Mouse (Mus musculus) MN1 (cell line): ENCODE measurements around the gene Dab1.

Source experiments
- DNase-seq: peaks from one replicate; pipeline ENCODE4 v3.0.0-alpha.2; 2016; ENCODE audit warnings: low spot score

Gene Dab1

GRCm38 (mm10) chr4:103974946-103975345 is 355.8 kb downstream of the Dab1 start:
- DNase-seq, result no peak

GRCm38 (mm10) chr4:103993884-103994283 is 374.7 kb downstream of the Dab1 start:
- DNase-seq, result no peak

DNA sequence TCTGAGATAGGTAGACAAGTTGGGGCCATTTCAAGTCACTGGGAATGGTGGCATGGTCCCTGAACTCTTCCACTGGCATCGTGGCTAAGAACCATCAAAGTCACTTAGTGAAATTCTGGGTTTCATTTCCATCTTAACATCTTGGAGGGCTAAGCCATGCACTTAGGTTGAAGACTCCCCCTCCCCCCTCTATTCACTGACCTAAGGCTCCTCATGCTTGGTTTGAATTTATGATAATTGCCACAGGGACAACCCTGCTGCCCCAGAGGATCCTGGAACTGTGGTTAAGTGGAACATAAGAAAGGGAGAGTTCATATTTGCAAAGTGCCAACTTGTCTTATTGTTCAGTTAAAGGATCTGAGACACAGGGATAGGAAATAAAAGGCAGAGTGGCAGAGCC is 375.2 kb downstream of the Dab1 start:
- no peak for DNase-seq

DNA sequence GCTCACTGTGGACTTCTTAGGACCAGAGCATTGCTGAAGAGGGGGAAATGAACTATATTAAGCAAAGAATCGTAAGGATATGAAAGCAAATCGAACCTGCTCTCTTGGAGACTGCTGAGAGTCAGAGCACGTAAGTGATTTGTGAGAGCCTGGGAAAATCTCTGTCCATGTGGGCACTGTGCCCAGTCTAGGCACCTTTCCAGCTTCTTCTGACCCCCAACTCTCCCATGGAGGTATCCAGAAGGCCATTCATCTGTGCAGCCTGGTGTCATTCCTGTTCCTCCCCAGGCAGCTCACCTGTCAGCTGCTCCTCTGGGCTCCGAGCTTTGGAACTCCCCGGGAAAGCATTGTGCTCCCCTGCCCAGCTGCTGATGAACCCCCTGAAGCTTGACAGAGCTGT is 389.2 kb downstream of the Dab1 start:
- DNase-seq, result no peak

DNA sequence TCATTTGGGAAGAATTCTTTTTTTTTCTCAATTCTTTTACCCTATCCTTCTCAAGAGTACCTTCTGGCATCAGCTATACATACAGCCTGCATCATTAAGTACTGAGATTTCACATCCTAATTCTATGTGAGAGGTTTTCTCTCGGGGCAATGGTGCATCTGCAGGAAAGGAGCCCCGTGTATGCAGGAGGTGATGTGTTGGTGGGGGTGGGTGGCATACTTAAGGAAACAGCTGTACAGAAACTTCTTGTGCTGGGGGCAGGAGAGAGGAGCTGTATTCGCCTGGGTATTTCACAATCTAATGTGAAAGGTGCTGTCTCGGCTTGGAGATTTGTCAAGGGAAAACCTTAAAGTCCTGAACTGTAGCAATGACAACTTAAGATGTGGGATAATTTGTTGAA is 392.5 kb downstream of the Dab1 start:
- DNase-seq, result no peak

DNA sequence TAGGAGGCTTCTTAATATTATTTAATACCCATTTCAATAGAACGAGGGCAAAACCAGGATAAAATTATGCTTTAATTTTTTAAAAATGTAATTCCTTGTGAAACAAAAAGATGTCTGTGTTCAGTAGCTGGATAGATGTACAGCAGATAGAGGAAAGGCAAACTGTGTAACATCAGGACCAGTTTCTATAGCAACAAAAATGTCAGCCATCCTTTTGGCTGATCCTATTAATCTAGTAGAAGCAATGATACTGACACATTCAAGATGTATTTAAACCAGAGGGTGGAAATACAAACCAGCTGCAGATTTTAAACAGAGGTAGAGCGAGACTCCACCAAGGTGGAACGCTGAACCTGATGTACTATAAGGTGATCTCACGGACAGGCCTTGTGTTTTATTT is 393.0 kb downstream of the Dab1 start:
- DNase-seq, result no peak

- DNase-seq, result no peak
Measured at GRCm38 (mm10) chr4:104025117-104025694, 406.0 kb downstream of the Dab1 start.

DNA sequence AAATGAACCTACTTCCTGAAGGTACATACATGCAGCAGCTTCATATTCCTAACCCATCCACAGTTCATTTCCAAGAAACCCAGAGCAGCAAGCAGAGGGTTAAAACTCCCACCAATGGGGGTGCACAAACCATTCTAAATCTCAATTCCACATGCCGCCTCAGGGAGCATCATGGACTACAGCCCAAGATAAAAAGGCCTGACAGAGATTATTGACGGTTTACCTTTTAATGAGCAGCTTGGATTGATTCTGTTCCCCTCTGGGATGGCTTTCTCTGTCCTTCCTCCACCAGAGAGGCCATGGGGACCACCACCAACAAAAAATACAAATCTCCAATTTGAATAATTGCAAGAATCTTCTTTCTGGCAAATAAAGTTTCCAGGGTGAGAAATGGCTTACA is 407.7 kb downstream of the Dab1 start:
- DNase-seq, result no peak

GRCm38 (mm10) chr4:104027239-104027638 is 408.1 kb downstream of the Dab1 start:
- no peak for DNase-seq

GRCm38 (mm10) chr4:104036091-104036490 is 416.9 kb downstream of the Dab1 start:
- DNase-seq, result no peak

DNA sequence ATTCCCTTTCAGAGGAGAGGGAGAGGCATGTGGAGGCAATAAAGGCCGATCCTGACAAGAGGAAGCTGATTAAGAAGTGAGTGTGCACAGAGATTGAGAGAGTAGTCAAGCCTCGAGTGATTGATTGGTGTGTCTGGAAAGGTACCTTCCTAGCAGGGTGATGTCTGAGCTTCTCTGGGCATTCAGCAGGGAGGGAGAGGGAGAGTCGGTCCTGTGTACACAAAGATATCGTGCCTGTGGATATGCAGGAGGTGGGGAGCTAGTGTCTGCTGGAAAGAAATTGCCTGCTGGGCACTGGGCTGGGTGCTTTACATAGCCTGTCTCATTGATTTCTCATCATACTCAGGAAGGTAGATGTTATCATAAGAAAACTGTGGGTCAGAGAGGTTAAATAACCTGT is 420.4 kb downstream of the Dab1 start:
- no peak for DNase-seq

DNA sequence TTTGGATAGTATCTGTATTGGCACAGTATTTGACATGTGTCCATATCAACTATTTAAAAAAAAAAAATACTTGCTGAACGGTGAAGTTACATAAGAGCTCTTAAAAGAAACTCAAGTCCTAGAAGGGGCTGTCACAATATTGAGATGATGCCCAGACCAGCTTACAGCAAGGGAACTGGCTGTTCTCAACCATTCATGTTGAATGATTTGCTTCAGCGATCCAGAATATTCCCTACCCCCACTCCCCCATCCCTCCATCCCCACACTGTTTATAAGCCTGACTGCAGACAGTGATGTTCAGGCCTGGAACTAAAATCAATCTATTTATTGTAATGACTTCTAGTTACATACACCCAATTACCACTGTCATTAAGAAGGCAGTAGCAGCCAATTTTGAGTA is 424.3 kb downstream of the Dab1 start:
- no peak for DNase-seq

DNA sequence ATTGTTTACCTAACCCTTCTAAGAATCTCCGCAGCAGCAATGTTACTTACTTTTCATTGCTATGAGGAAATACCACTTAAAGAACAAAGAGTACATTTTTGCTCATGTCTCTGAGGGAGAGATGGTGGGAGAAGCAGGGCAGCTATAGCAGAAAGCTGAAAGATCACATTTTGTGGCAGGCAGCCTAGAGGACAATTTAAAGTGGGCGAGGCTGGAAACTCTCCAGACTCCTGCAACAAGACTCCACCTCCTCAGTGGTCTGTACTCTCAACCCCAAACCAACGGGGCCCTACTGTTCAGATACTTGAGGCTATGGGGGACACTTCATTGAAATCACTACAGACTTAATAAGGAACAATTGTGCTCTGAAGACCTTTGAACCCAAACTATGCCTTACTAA is 425.5 kb downstream of the Dab1 start:
- DNase-seq, result no peak

- no peak for DNase-seq
Measured at GRCm38 (mm10) chr4:104047966-104048804, 429.0 kb downstream of the Dab1 start.

GRCm38 (mm10) chr4:104057116-104057515 is 438.0 kb downstream of the Dab1 start:
- no peak for DNase-seq

- DNase-seq, result no peak
Measured at GRCm38 (mm10) chr4:104059569-104059968, 440.4 kb downstream of the Dab1 start.

DNA sequence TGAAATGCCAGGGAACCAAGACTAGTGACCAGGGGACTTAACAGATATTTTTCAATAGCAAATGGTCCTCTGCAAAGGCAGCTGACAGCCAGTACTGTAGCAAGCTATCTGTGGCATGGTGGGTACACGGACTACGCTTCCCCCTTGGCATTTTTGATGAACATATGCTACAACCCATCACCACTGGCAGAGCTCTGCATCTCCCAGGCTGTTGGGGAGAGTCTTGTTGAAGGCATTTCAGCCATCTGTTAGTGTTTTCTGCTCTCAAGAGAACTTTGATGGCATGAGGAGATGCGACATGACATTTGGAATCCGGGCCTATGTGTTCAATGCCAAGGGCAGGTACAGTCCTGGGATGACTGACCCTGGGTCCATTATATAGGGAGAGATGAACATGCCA is 443.2 kb downstream of the Dab1 start:
- no peak for DNase-seq

DNA sequence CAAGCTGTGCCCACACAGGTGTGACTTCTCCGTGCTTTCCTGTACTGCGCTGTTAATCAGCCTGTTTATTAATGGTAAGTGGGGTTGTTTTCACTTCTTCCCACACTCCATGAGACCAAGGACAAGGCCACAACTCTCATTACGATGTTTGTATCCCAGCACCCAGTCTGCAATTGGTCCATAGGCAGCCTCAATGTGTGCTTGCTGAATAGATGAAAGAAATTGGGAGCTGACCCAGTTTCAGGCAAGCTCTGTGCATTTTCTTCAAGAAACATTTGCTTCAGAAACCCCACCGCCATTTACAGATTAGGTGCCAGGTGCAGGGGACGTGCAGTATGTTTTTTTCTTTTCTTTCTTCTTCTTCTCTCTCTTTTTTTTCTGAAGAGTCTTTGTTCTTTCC is 447.7 kb downstream of the Dab1 start:
- no peak for DNase-seq

DNA sequence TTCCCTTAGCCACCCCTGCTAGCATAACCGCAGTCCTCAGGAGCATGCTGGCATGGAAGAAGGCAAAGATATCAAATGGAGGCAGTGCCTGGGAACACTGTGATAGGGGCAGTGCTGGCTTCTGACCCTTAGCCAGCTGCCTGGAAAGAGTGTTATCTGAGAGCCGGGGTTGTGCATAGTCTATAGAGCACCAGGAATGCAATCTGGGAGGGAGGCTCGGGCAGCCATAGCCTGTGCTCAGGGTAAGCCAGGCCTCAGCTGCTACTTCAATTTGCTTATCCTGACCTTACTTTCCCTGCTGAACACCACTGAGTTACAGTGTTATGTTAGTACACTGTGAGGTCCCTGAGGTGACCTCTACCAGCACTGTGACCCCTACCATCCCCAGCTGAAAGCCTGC is 448.6 kb downstream of the Dab1 start:
- DNase-seq, result no peak

- DNase-seq, result no peak
Measured at GRCm38 (mm10) chr4:104071296-104071695, 452.1 kb downstream of the Dab1 start.

DNA sequence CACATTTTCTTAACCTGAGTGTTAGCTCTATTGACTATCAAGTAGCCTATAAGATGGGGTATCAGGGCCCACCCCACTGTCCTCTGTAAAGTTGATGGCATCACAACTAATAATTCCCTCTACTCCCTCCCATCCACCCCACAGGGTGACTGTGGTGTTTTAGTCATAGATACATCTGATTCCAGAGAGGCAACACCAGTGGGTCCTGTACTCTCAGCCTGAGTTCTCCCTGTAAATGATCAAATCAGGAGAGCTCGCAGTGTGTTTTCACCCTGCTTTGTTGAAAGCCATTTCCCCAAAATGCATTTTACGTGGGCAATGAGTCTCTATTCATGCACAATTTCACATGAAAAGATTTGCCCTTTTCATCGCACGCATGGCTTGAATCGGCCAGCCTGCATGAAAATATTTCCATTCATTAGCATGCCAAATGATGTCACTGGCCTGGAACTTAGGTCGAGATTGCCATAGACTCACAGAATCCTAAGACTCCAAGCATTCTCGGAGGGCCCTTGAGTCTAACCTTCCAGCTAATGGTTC is 454.8 kb downstream of the Dab1 start:
- no peak for DNase-seq

- peak; percentile 62 for DNase-seq
Measured at GRCm38 (mm10) chr4:104077771-104078170, 458.6 kb downstream of the Dab1 start.

- no peak for DNase-seq
Measured at GRCm38 (mm10) chr4:104106299-104106698, 487.1 kb downstream of the Dab1 start.

DNA sequence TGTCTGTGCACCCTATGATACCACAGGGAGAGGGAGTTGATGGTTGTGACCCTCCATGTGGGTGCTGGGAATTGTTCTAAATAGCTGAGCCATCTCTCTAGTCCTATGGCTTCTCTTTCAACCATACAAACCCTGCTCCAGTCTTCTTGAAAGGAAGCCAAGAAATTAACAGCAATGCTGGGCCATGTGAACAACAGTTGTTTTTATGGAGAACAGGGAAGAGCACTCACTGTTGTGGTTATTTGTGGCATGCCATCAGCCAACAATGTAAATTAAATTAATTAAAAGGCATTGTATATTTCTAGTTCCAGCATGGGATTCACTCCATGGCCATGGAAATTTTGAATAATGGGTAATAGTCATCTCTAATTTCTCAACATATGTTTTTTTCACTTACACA is 492.5 kb downstream of the Dab1 start:
- DNase-seq, result no peak
